Mouse (Mus musculus) cortical plate, adult 2 months (tissue): Measurements from ENCODE around the gene Mre11a. TPM values are rescaled to one million over a fixed set of nuclear protein-coding genes. Genes with fewer than 3 reads are reported as not detected.
"Not testable (repeated sequence)": the region's sequence is repeated elsewhere in the genome, so short reads cannot be mapped to it uniquely, and the experiment has no call there.

Source experiments
- H3K27ac ChIP-seq: fragments of 200-500 bp; 2 replicates; pipeline ENCODE4 v1.5.1; 2012; ENCODE audit warnings: low read length, control low read depth, inconsistent platforms; ENCODE audit not compliant: insufficient read depth
- H3K4me1 ChIP-seq: fragments of 200-500 bp; 2 replicates; pipeline ENCODE4 v1.6.1; 2011; ENCODE audit warnings: low read length; ENCODE audit not compliant: control insufficient read depth, insufficient read depth
- H3K4me3 ChIP-seq: fragments of 200-500 bp; 2 replicates; pipeline ENCODE4 v1.5.1; 2011; ENCODE audit warnings: mild to moderate bottlenecking, low read length, control low read depth; ENCODE audit not compliant: insufficient read depth
- CTCF ChIP-seq: fragments of 200-500 bp; IDR thresholded peaks from 2 replicates; pipeline ENCODE4 v1.5.1; 2011; ENCODE audit warnings: mild to moderate bottlenecking, control low read depth, low read length; ENCODE audit not compliant: insufficient read depth; ENCODE audit errors: extremely low read depth
- POLR2A ChIP-seq: fragments of 200-500 bp; IDR thresholded peaks from 2 replicates; pipeline ENCODE4 v1.6.1; 2011; ENCODE audit warnings: mild to moderate bottlenecking, low read length, control low read depth; ENCODE audit not compliant: insufficient read depth; ENCODE audit errors: extremely low read depth
- polyA plus RNA-seq: library from polyadenylated mRNA; depleted of rRNA; stranded (reverse); fragments of >200 nt; gene quantifications from 2 replicates; pipeline ENCODE4 v1.2.3, GENCODE M21; 2012

Gene Mre11a
- polyA plus RNA-seq, 1 experiment: 6.3 TPM

GRCm38 (mm10) chr9:14863126-14863525 lies 78.7 kb downstream of the Mre11a start:
- Histone ChIP-seq H3K27ac (no peak overlapping the region), H3K4me3 (no peak overlapping the region), H3K4me1 (peaks cover 2% of the 10 kb centered on the region)
- TF ChIP-seq CTCF (no peak), POLR2A (no peak)

- no peak overlapping the region for H3K27ac ChIP-seq
- no peak overlapping the region for H3K4me3 ChIP-seq
- peaks cover 2% of the 10 kb centered on the region for H3K4me1 ChIP-seq
- TF ChIP-seq CTCF (no peak), POLR2A (no peak)
Measured at GRCm38 (mm10) chr9:14864726-14865125, 80.3 kb downstream of the Mre11a start.

- Histone ChIP-seq H3K4me3 (no peak overlapping the region), H3K27ac (no peak overlapping the region), H3K4me1 (no peaks in the 10 kb centered on the region; the same call in 1 of the 2 replicates)
- TF ChIP-seq POLR2A: no peak
- peak; percentile 81 for TF ChIP-seq CTCF
Measured at GRCm38 (mm10) chr9:14866957-14867356, 82.5 kb downstream of the Mre11a start.

GRCm38 (mm10) chr9:14868326-14868725 lies 83.9 kb downstream of the Mre11a start:
- H3K27ac ChIP-seq: no peak overlapping the region
- TF ChIP-seq POLR2A: no peak
- no peak for TF ChIP-seq CTCF
- no peak overlapping the region for H3K4me3 ChIP-seq
- H3K4me1 ChIP-seq: no peaks in the 10 kb centered on the region; the same call in 1 of the 2 replicates

GRCm38 (mm10) chr9:14870377-14870776 lies 85.9 kb downstream of the Mre11a start:
- TF ChIP-seq CTCF (no peak), POLR2A (no peak)
- Histone ChIP-seq H3K4me3 (no peak overlapping the region), H3K4me1 (no peaks in the 10 kb centered on the region), H3K27ac (no peak overlapping the region)

- Histone ChIP-seq H3K4me3 (no peak overlapping the region), H3K4me1 (no peaks in the 10 kb centered on the region), H3K27ac (no peak overlapping the region)
- TF ChIP-seq CTCF: no peak
- no peak for TF ChIP-seq POLR2A
Measured at GRCm38 (mm10) chr9:14870802-14871201, 86.3 kb downstream of the Mre11a start.

- H3K4me1 ChIP-seq: no peaks in the 10 kb centered on the region
- no peak overlapping the region for H3K4me3 ChIP-seq
- H3K27ac ChIP-seq: no peak overlapping the region
- no peak for TF ChIP-seq CTCF
- TF ChIP-seq POLR2A: no peak
Measured at GRCm38 (mm10) chr9:14871536-14871935, 87.1 kb downstream of the Mre11a start.

GRCm38 (mm10) chr9:14872181-14872930 lies 87.9 kb downstream of the Mre11a start:
- no peak overlapping the region for H3K4me3 ChIP-seq
- no peak for TF ChIP-seq POLR2A
- TF ChIP-seq CTCF: no peak
- H3K4me1 ChIP-seq: no peaks in the 10 kb centered on the region
- no peak overlapping the region for H3K27ac ChIP-seq

GRCm38 (mm10) chr9:14875743-14876507 lies 91.5 kb downstream of the Mre11a start:
- H3K27ac ChIP-seq: no peak overlapping the region
- H3K4me1 ChIP-seq: no peaks in the 10 kb centered on the region
- TF ChIP-seq CTCF: no peak
- TF ChIP-seq POLR2A: no peak
- no peak overlapping the region for H3K4me3 ChIP-seq

- H3K4me1 ChIP-seq, H3K27ac ChIP-seq, H3K4me3 ChIP-seq: not testable (repeated sequence)
Measured at GRCm38 (mm10) chr9:14876566-14876965, 92.1 kb downstream of the Mre11a start.
